Mouse (Mus musculus) megakaryocyte, adult 5-6 weeks (primary cell): ENCODE results near the gene Atad5. TPM values are rescaled to one million over a fixed set of nuclear protein-coding genes. Genes with fewer than 3 reads are reported as not detected.

Experiments used
- ATAC-seq: 2 replicates; pipeline ENCODE4 v1.8.0; 2016; ENCODE audit warnings: mild to moderate bottlenecking, inconsistent platforms; ENCODE audit not compliant: poor library complexity, severe bottlenecking
- total RNA-seq, 2 experiments: library from RNA; stranded (forward) in 1 of 2; stranded (reverse) in 1 of 2; fragments of 153-499, 151-499 nt in 1 of 2; fragments of 221-1000, 200-1000 nt in 1 of 2; gene quantifications; 2 replicates each; pipeline versions ENCODE4 v1.2.3 to v1.2.4; 2015 to 2017

The Atad5 gene
- total RNA-seq, 2 experiments from 2014 or later = 18.0 to 22.8 TPM

- ATAC-seq = peak; percentile 86
Measured at GRCm38 (mm10) chr11:80080826-80081728, 8.1 kb upstream of the Atad5 start, which contains the start of gene Crlf3. TSS of gene Crlf3 (minus strand) at chr11:80080991.

GRCm38 (mm10) chr11:80081786-80082319 lies 7.3 kb upstream of the Atad5 start:
- ATAC-seq = no peak

- ATAC-seq = peak; percentile 52
Measured at GRCm38 (mm10) chr11:80085356-80086055, 3.7 kb upstream of the Atad5 start.

GRCm38 (mm10) chr11:80086844-80087243 lies 2.4 kb upstream of the Atad5 start:
- ATAC-seq = peak; percentile 83

GRCm38 (mm10) chr11:80089817-80090214 lies 616 bp downstream of the Atad5 start:
- no peak for ATAC-seq

- no peak for ATAC-seq
Measured at GRCm38 (mm10) chr11:80090555-80091164, 1.5 kb downstream of the Atad5 start.

GRCm38 (mm10) chr11:80098444-80099056 lies 9.3 kb downstream of the Atad5 start:
- no peak for ATAC-seq

- ATAC-seq = no peak
Measured at GRCm38 (mm10) chr11:80101298-80101697, 12.1 kb downstream of the Atad5 start.

GRCm38 (mm10) chr11:80104407-80104806 lies 15.2 kb downstream of the Atad5 start:
- no peak for ATAC-seq

GRCm38 (mm10) chr11:80116411-80116810 lies 27.2 kb downstream of the Atad5 start:
- ATAC-seq = no peak

GRCm38 (mm10) chr11:80132050-80132449 lies 42.9 kb downstream of the Atad5 start:
- no peak for ATAC-seq

- no peak for ATAC-seq
Measured at GRCm38 (mm10) chr11:80134744-80135143, 45.5 kb downstream of the Atad5 start.

GRCm38 (mm10) chr11:80135954-80136683 lies 46.9 kb downstream of the Atad5 start:
- no peak for ATAC-seq

GRCm38 (mm10) chr11:80136786-80137185 lies 47.6 kb downstream of the Atad5 start:
- no peak for ATAC-seq

- no peak for ATAC-seq
Measured at GRCm38 (mm10) chr11:80137773-80138172, 48.6 kb downstream of the Atad5 start.

GRCm38 (mm10) chr11:80141825-80142521 lies 52.8 kb downstream of the Atad5 start, which contains the start of gene Tefm:
TSS of gene Tefm (minus strand) at chr11:80142175.
- ATAC-seq = peak; percentile 83

- ATAC-seq = no peak
Measured at GRCm38 (mm10) chr11:80142872-80143271, 53.7 kb downstream of the Atad5 start.

- peak; percentile 80 for ATAC-seq
Measured at GRCm38 (mm10) chr11:80145787-80146275, 56.6 kb downstream of the Atad5 start.

- no peak for ATAC-seq
Measured at GRCm38 (mm10) chr11:80147748-80148147, 58.5 kb downstream of the Atad5 start.
